Mouse (Mus musculus) midbrain, embryonic 13.5 days (tissue): ENCODE measurements at regions not wholly inside any gene's neighbourhood (a gene's known extent, or its start where the extent isn't known, plus 50 kb on each side); places are given as distances from the start of the nearest gene placed in this dataset.
"Not testable (repeated sequence)": the region's sequence is repeated elsewhere in the genome, so short reads cannot be mapped to it uniquely, and the experiment has no call there.

Source experiments
- ATAC-seq: fragments of 200-750 bp; cut with Nextera tagmentation; 2 replicates; pipeline ENCODE4 v1.8.0; 2017; ENCODE audit warnings: mild to moderate bottlenecking, moderate TSS enrichment, moderate library complexity
- H3K27ac ChIP-seq: fragments of 300-500 bp; sonication (generic); 2 replicates; pipeline ENCODE4 v1.5.1; 2015; ENCODE audit warnings: inconsistent platforms, mild to moderate bottlenecking, moderate library complexity
- H3K27me3 ChIP-seq: fragments of 300-500 bp; sonication (generic); 2 replicates; pipeline ENCODE4 v1.6.1; 2015; ENCODE audit warnings: mild to moderate bottlenecking, inconsistent platforms
- H3K36me3 ChIP-seq: fragments of 300-500 bp; sonication (generic); 2 replicates; pipeline ENCODE4 v1.6.1; 2015; ENCODE audit warnings: mild to moderate bottlenecking, inconsistent platforms
- H3K4me1 ChIP-seq: fragments of 300-500 bp; sonication (generic); replicated peaks from 2 replicates; pipeline ENCODE4 v1.6.1; 2015; ENCODE audit warnings: inconsistent platforms
- H3K4me2 ChIP-seq: fragments of 300-500 bp; sonication (generic); replicated peaks from 2 replicates; pipeline ENCODE4 v1.6.1; 2015; ENCODE audit warnings: moderate library complexity, mild to moderate bottlenecking, inconsistent platforms
- H3K4me3 ChIP-seq: fragments of 300-500 bp; sonication (generic); replicated peaks from 2 replicates; pipeline ENCODE4 v1.5.1; 2015; ENCODE audit warnings: mild to moderate bottlenecking, inconsistent platforms
- H3K9ac ChIP-seq: fragments of 300-500 bp; sonication (generic); replicated peaks from 2 replicates; pipeline ENCODE4 v1.6.1; 2015; ENCODE audit warnings: mild to moderate bottlenecking, inconsistent platforms
- H3K9me3 ChIP-seq: fragments of 300-500 bp; sonication (generic); 2 replicates; pipeline ENCODE4 v1.6.1; 2016; ENCODE audit warnings: mild to moderate bottlenecking, inconsistent platforms
- WGBS: fragments of 180-500 bp; shearing (Covaris S2); methylation state at CpG from one replicate; pipeline ENCODE4 v1.1.7; 2015; 5-methylcytosine and 5-hydroxymethylcytosine counted together

GRCm38 (mm10) chr9:6845281-6845680, 339.0 kb downstream of the Dync2h1 start:
- not testable (repeated sequence) for H3K9me3 ChIP-seq, H3K27ac ChIP-seq, H3K4me1 ChIP-seq, ATAC-seq, H3K27me3 ChIP-seq, H3K9ac ChIP-seq, H3K4me3 ChIP-seq, H3K36me3 ChIP-seq, H3K4me2 ChIP-seq
- 88% methylated on average over 2 of the region's 2 CpGs for WGBS

GRCm38 (mm10) chr9:6834936-6835335, 349.3 kb downstream of the Dync2h1 start:
- ATAC-seq, H3K4me3 ChIP-seq, H3K36me3 ChIP-seq, H3K9me3 ChIP-seq, H3K27ac ChIP-seq, H3K9ac ChIP-seq, H3K4me2 ChIP-seq, H3K27me3 ChIP-seq, H3K4me1 ChIP-seq: not testable (repeated sequence)
- 79% methylated on average over 5 of the region's 5 CpGs for WGBS

DNA sequence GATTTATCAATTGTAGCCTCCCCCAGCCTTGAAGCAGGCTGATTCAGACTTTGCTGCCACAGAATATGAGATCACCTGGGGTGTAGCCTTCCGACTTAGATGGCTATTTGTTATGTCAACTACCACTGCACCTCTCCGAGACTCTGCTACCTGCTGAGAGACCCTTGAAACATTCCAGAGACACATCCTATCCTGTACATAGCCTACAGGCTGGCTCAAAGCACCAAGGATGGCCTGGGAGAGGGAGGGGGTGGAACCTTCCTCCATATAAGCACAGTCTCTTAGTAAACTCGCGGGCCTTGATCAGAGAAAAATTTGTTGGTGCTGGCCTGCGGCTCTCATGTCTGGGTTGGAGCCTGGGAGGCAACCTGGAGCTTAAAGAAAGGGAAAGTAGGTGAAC, 349.8 kb downstream of the Dync2h1 start:
- 74% methylated on average over 5 of the region's 5 CpGs for WGBS
- no peak overlapping the region for H3K9ac ChIP-seq
- H3K4me3 ChIP-seq: no peak overlapping the region
- H3K4me1 ChIP-seq: no peaks in the 10 kb centered on the region
- ATAC-seq: no peak
- H3K27me3 ChIP-seq: no peaks in the 10 kb centered on the region
- H3K36me3 ChIP-seq: no peaks in the 10 kb centered on the region
- H3K4me2 ChIP-seq: no peak overlapping the region
- no peaks in the 10 kb centered on the region for H3K9me3 ChIP-seq
- no peak overlapping the region for H3K27ac ChIP-seq

GRCm38 (mm10) chr9:6832862-6833261, 351.4 kb downstream of the Dync2h1 start:
- 23% methylated on average over 2 of the region's 2 CpGs for WGBS

GRCm38 (mm10) chr9:6831642-6832041, 352.6 kb downstream of the Dync2h1 start:
- H3K4me2 ChIP-seq, H3K9ac ChIP-seq, H3K4me3 ChIP-seq, H3K36me3 ChIP-seq, H3K4me1 ChIP-seq, H3K9me3 ChIP-seq, H3K27me3 ChIP-seq, H3K27ac ChIP-seq: not testable (repeated sequence)
- 48% methylated on average over 6 of the region's 6 CpGs for WGBS
- 0 out of 2 replicates have a peak, but pooled peaks have one; percentile 48 for ATAC-seq

More at GRCm38 (mm10) chr9:6832862-6833261, 351.4 kb downstream of the Dync2h1 start:
- H3K36me3 ChIP-seq: no peaks in the 10 kb centered on the region
- no peak for ATAC-seq
- H3K9me3 ChIP-seq: no peaks in the 10 kb centered on the region
- H3K9ac ChIP-seq: no peak overlapping the region
- no peak overlapping the region for H3K27ac ChIP-seq
- no peak overlapping the region for H3K4me2 ChIP-seq
- H3K27me3 ChIP-seq: no peaks in the 10 kb centered on the region
- no peak overlapping the region for H3K4me3 ChIP-seq
- H3K4me1 ChIP-seq: no peaks in the 10 kb centered on the region

DNA sequence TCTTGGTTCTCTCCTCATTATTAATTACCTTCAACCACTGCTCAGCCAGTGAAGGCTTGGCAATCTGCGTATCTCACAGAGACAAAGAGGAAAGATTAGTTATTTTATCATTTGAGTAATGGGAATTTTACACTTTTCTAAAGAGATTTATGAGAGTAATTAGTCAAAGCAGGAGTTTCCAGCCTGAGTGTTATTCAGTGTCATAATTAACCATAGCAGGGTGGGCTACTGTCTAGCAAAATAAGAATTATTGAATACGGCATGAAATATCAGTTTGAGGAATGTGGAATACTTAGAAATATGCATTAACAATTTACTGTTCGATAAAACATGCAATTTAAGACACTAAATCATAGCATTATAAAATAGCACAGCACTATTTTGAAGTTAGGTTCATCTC, 357.7 kb downstream of the Dync2h1 start:
- Histone ChIP-seq H3K27ac (no peak overlapping the region), H3K9ac (no peak overlapping the region), H3K4me3 (no peak overlapping the region), H3K9me3 (no peaks in the 10 kb centered on the region), H3K4me2 (no peak overlapping the region), H3K36me3 (no peaks in the 10 kb centered on the region), H3K4me1 (no peaks in the 10 kb centered on the region), H3K27me3 (no peaks in the 10 kb centered on the region)
- 96% methylated on average over 3 of the region's 3 CpGs for WGBS
- ATAC-seq: no peak

DNA sequence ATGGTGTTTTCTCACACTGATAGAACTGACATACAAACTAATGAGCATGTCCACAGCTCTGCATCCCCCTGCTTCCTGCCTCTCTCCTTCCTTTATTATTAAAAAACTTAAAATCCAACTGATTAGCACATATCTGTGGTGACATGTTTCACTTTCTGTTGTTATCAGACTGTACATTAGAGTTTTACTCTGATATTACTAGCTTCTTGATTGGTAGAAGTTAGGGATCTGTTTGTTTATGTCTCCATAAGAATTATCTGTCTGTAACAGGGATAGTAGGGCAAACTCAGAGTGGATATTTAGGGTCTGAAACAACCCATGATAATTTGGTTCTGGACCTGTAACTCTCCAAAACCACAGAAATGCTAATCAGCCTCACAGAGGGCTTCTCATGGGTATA, 358.6 kb downstream of the Dync2h1 start:
- no peak for ATAC-seq
- Histone ChIP-seq H3K36me3 (no peaks in the 10 kb centered on the region), H3K4me3 (no peak overlapping the region), H3K4me1 (no peaks in the 10 kb centered on the region), H3K27me3 (no peaks in the 10 kb centered on the region), H3K4me2 (no peak overlapping the region), H3K9ac (no peak overlapping the region), H3K27ac (no peak overlapping the region), H3K9me3 (no peaks in the 10 kb centered on the region)

DNA sequence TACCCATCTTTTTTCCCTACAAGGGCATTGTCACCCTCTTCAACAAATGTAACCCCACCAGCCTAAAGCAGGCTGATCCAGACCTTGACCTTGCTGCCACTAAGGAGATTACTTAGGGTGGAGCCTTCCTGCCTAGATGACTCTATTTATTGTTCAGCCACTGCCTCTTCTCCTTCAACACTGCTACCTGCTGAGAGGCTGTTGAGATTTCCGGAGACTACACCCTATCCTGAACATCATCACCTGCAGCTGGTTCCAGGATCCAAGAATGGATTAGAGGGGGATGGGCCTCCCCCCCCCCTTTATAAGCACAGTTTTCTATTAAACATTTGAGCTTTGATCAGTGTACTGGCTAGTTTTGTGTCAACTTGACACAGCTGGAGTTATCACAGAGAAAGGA, 360.3 kb downstream of the Dync2h1 start:
- H3K36me3 ChIP-seq, ATAC-seq, H3K9me3 ChIP-seq, H3K27me3 ChIP-seq, H3K4me2 ChIP-seq, H3K4me3 ChIP-seq, H3K27ac ChIP-seq, H3K4me1 ChIP-seq, H3K9ac ChIP-seq: not testable (repeated sequence)
- 51% methylated on average over 1 of the region's 1 CpGs for WGBS

DNA sequence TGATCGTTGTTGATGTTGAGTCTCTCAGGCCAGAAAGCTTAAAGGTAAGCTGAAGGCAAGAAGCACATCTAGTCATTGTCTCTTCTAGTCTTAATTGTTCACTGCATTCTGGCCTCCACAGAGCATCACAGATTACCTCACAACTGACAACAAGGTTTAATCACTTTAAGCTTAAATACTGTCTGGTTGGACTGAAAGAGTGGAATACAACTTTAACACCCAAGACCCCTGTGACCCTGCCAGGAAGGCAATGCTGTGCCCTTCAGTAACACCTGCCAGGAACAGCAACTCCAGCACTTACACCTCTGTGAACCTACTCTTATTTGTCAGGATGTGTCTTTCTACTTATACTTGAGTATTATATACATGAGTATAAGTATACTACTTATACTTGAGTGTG, 360.7 kb downstream of the Dync2h1 start:
- H3K27me3 ChIP-seq: no peaks in the 10 kb centered on the region
- 89% methylated on average over 1 of the region's 1 CpGs for WGBS
- no peaks in the 10 kb centered on the region for H3K9me3 ChIP-seq
- no peaks in the 10 kb centered on the region for H3K4me1 ChIP-seq
- no peak overlapping the region for H3K9ac ChIP-seq
- no peak overlapping the region for H3K4me2 ChIP-seq
- no peak overlapping the region for H3K4me3 ChIP-seq
- no peak overlapping the region for H3K27ac ChIP-seq
- H3K36me3 ChIP-seq: no peaks in the 10 kb centered on the region
- no peak for ATAC-seq

DNA sequence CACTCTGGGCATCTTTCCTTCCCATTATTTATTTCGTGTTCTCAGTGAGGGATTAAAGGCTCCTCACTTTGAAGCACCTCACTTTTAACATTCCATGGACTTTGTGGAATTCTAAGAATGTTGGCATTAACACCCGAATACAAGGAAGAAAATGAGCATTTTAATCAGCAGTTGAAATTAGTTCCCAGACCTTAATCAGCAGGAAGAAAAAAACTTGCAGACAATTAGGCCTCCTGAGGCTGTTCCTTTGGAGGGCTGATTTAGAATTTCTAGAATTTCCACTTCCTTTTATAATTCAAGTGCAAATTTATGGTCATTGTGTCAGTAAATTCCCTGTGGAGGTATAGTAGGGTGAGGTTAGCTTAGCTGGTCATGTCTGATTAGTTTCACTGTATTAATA, 407.6 kb downstream of the Dync2h1 start:
- 17% methylated on average over 2 of the region's 2 CpGs for WGBS
- Histone ChIP-seq H3K4me3 (no peak overlapping the region), H3K36me3 (no peaks in the 10 kb centered on the region), H3K9me3 (no peaks in the 10 kb centered on the region), H3K4me1 (no peaks in the 10 kb centered on the region), H3K4me2 (no peak overlapping the region), H3K9ac (no peak overlapping the region), H3K27ac (no peak overlapping the region), H3K27me3 (no peaks in the 10 kb centered on the region)
- ATAC-seq: no peak

GRCm38 (mm10) chr9:6741478-6741877, 442.8 kb downstream of the Dync2h1 start:
- no peak overlapping the region for H3K4me3 ChIP-seq
- 94% methylated on average over 1 of the region's 1 CpGs for WGBS
- no peaks in the 10 kb centered on the region for H3K36me3 ChIP-seq
- H3K4me1 ChIP-seq: no peaks in the 10 kb centered on the region
- H3K4me2 ChIP-seq: no peak overlapping the region
- H3K27ac ChIP-seq: no peak overlapping the region
- H3K9ac ChIP-seq: no peak overlapping the region
- no peaks in the 10 kb centered on the region for H3K27me3 ChIP-seq
- no peaks in the 10 kb centered on the region for H3K9me3 ChIP-seq
- no peak for ATAC-seq

GRCm38 (mm10) chr9:6736411-6736810, 447.8 kb downstream of the Dync2h1 start:
- ATAC-seq: no peak
- WGBS: 41% methylated on average over 1 of the region's 1 CpGs

GRCm38 (mm10) chr9:6726411-6726810, 456.8 kb upstream of the Ddi1 start:
- Histone ChIP-seq H3K4me1 (no peaks in the 10 kb centered on the region), H3K27me3 (no peaks in the 10 kb centered on the region), H3K4me2 (no peak overlapping the region), H3K27ac (no peak overlapping the region), H3K4me3 (no peak overlapping the region), H3K9me3 (no peaks in the 10 kb centered on the region), H3K36me3 (no peaks in the 10 kb centered on the region), H3K9ac (no peak overlapping the region)
- WGBS: 43% methylated on average over 1 of the region's 1 CpGs
- no peak for ATAC-seq

More at GRCm38 (mm10) chr9:6736411-6736810, 447.8 kb downstream of the Dync2h1 start:
- H3K27me3 ChIP-seq: no peaks in the 10 kb centered on the region
- H3K27ac ChIP-seq: no peak overlapping the region
- H3K4me2 ChIP-seq: no peak overlapping the region
- H3K36me3 ChIP-seq: no peaks in the 10 kb centered on the region
- no peaks in the 10 kb centered on the region for H3K4me1 ChIP-seq
- H3K9me3 ChIP-seq: no peaks in the 10 kb centered on the region
- no peak overlapping the region for H3K4me3 ChIP-seq
- H3K9ac ChIP-seq: no peak overlapping the region
